Mouse (Mus musculus) kidney, postnatal 10 days (tissue): ENCODE results near the gene Dusp2.
A peak's percentile ranks its signal among the peaks of the same experiment; 100 is the strongest.

Experiments used
- DNase-seq: peaks from one replicate; pipeline ENCODE4 v3.0.0; 2021; ENCODE audit warnings: mixed read lengths

Dusp2 gene

GRCm38 (mm10) chr2:127369703-127370376 is 33.9 kb downstream of the Dusp2 start:
- DNase-seq: peak; percentile 43

GRCm38 (mm10) chr2:127370561-127371483 is 34.9 kb downstream of the Dusp2 start:
- no peak for DNase-seq

- peak; percentile 75 for DNase-seq
Observed at GRCm38 (mm10) chr2:127371484-127371861, 35.5 kb downstream of the Dusp2 start.

- no peak for DNase-seq
Observed at GRCm38 (mm10) chr2:127372082-127372481, 36.1 kb downstream of the Dusp2 start.

GRCm38 (mm10) chr2:127374131-127374530 is 38.2 kb downstream of the Dusp2 start:
- DNase-seq: no peak

GRCm38 (mm10) chr2:127375087-127375486 is 39.1 kb downstream of the Dusp2 start:
- peak; percentile 64 for DNase-seq

- DNase-seq: no peak
Observed at GRCm38 (mm10) chr2:127375759-127376341, 39.9 kb downstream of the Dusp2 start.

- peak; percentile 55 for DNase-seq
Observed at GRCm38 (mm10) chr2:127376423-127377051, 40.6 kb downstream of the Dusp2 start.

- DNase-seq: no peak
Observed at GRCm38 (mm10) chr2:127377942-127378610, 42.1 kb downstream of the Dusp2 start.

GRCm38 (mm10) chr2:127378611-127378990 is 42.6 kb downstream of the Dusp2 start:
- DNase-seq: peak; percentile 75

- no peak for DNase-seq
Observed at GRCm38 (mm10) chr2:127379250-127379649, 43.3 kb downstream of the Dusp2 start.

- peak; percentile 75 for DNase-seq
Observed at GRCm38 (mm10) chr2:127383881-127384280, 47.9 kb downstream of the Dusp2 start.

- DNase-seq: peak; percentile 66
Observed at GRCm38 (mm10) chr2:127387521-127387920, 51.6 kb downstream of the Dusp2 start.
